20 mouse cellular contexts compared by ENCODE assay signal in genomic region chr19:42690256-42690655, GRCm38 (mm10).
DNase-seq lines count a peak whose midpoint lies in the region; ATAC-seq and TF ChIP-seq lines count a peak whose summit lies in the region.
"Had no signal": no experiment of that assay in that cellular context is flagged by ENCODE, and none has a peak within 500 bp of the region (broad histone marks: within the 10 kb centered on the region; RNA-seq: fewer than 3 reads in every experiment).

No protein-coding gene starts in this region.

- H3K4me3 ChIP-seq in liver, adult 2 months (ENCODE audit: insufficient read depth, low read depth, low read length): no peak overlapping the region
- H3K4me3 ChIP-seq in liver, embryonic 12.5 days: no peak overlapping the region
- no peak overlapping the region for H3K4me3 ChIP-seq in liver, embryonic 15.5 days (replicated peaks)
- H3K4me3 ChIP-seq in liver, postnatal 0 days (ENCODE audit: low read depth, low read length): no peak overlapping the region
- H3K4me3 ChIP-seq: embryonic facial prominence, embryonic 13.5 days; embryonic facial prominence, embryonic 15.5 days; erythroblast, embryonic 14.5 days; forebrain, embryonic 10.5 days; forebrain, embryonic 12.5 days had no signal

- peak overlapping the region; percentile 59 for H3K27ac ChIP-seq in liver, adult 2 months (replicated peaks; ENCODE audit: insufficient read depth, low read depth, low read length)
- H3K27ac ChIP-seq in liver, embryonic 12.5 days: no peak overlapping the region
- peak overlapping the region; percentile 72 for H3K27ac ChIP-seq in liver, embryonic 15.5 days (replicated peaks)
- peak overlapping the region; percentile 90 for H3K27ac ChIP-seq in liver, postnatal 0 days (ENCODE audit: low read depth)
- H3K27ac ChIP-seq: embryonic facial prominence, embryonic 13.5 days; embryonic facial prominence, embryonic 15.5 days; forebrain, embryonic 10.5 days; forebrain, embryonic 12.5 days had no signal

- no peaks in the 10 kb centered on the region for H3K27me3 ChIP-seq in liver, adult 2 months (ENCODE audit: control insufficient read depth, insufficient read depth, low read length)
- H3K27me3 ChIP-seq in liver, embryonic 12.5 days (replicated peaks): no peaks in the 10 kb centered on the region
- no peaks in the 10 kb centered on the region for H3K27me3 ChIP-seq in liver, embryonic 15.5 days
- H3K27me3 ChIP-seq in liver, postnatal 0 days (ENCODE audit: insufficient read depth, low read length): no peaks in the 10 kb centered on the region
- H3K27me3 ChIP-seq: embryonic facial prominence, embryonic 15.5 days had no signal

- TF ChIP-seq EP300 in liver, postnatal 0 days (IDR thresholded peaks at IDR 0.05; ENCODE audit: low read depth): no peak

- peaks cover 5% of the 10 kb centered on the region for H3K4me1 ChIP-seq in liver, adult 2 months (ENCODE audit: control insufficient read depth, insufficient read depth, low read length)
- H3K4me1 ChIP-seq in liver, embryonic 12.5 days: no peaks in the 10 kb centered on the region
- peaks cover 3% of the 10 kb centered on the region; the same call in 1 of the 2 replicates for H3K4me1 ChIP-seq in liver, embryonic 15.5 days (replicated peaks)
- no peaks in the 10 kb centered on the region for H3K4me1 ChIP-seq in liver, postnatal 0 days (ENCODE audit: insufficient read depth)
- H3K4me1 ChIP-seq: embryonic facial prominence, embryonic 15.5 days had no signal

- H3K9ac ChIP-seq in liver, adult 2 months (ENCODE audit: low read depth, low read length): no peak overlapping the region
- no peak overlapping the region for H3K9ac ChIP-seq in liver, embryonic 12.5 days
- no peak overlapping the region for H3K9ac ChIP-seq in liver, embryonic 15.5 days
- H3K9ac ChIP-seq in liver, postnatal 0 days (replicated peaks): no peak overlapping the region
- H3K9ac ChIP-seq: embryonic facial prominence, embryonic 13.5 days; embryonic facial prominence, embryonic 15.5 days; forebrain, embryonic 12.5 days had no signal

- no peak for ATAC-seq in liver, embryonic 12.5 days
- ATAC-seq in liver, embryonic 15.5 days (ENCODE audit: insufficient read depth): no peak
- ATAC-seq in liver, postnatal 0 days: peak; percentile 85
- ATAC-seq: forebrain, embryonic 14.5 days; forebrain, embryonic 16.5 days had no signal

- H3K36me3 ChIP-seq in liver, adult 2 months (ENCODE audit: control insufficient read depth, insufficient read depth, low read length): no peaks in the 10 kb centered on the region
- no peaks in the 10 kb centered on the region for H3K36me3 ChIP-seq in liver, embryonic 12.5 days
- H3K36me3 ChIP-seq in liver, embryonic 15.5 days (replicated peaks): no peaks in the 10 kb centered on the region
- H3K36me3 ChIP-seq in liver, postnatal 0 days (replicated peaks; ENCODE audit: insufficient read depth, low read length): no peaks in the 10 kb centered on the region
- H3K36me3 ChIP-seq: embryonic facial prominence, embryonic 13.5 days; embryonic facial prominence, embryonic 15.5 days; forebrain, embryonic 10.5 days; forebrain, embryonic 12.5 days had no signal

- peak; percentile 78 for DNase-seq in liver, adult 2 months (ENCODE audit: extremely low read depth, low read depth, low spot score)
- DNase-seq in liver: no peak
- DNase-seq in liver, postnatal 0 days: peak; percentile 36
- no peak for DNase-seq in heart, postnatal 4 days
- DNase-seq: adrenal gland, adult 8-10 months; adrenal gland, postnatal 14 days; cerebellum, adult 11 months; cerebellum, adult 18-20 months; cerebellum, adult 8-10 months; cerebellum, adult 9-11 months; embryo, embryonic 11 days had no signal

- no peak for TF ChIP-seq POLR2A in liver, adult 2 months (IDR thresholded peaks at IDR 0.05; ENCODE audit: extremely low read depth, insufficient read depth, low read length)

- no peak overlapping the region for H3K4me2 ChIP-seq in liver, embryonic 12.5 days
- no peak overlapping the region for H3K4me2 ChIP-seq in liver, embryonic 15.5 days
- H3K4me2 ChIP-seq in liver, postnatal 0 days (ENCODE audit: low read depth, low read length): peak overlapping the region; percentile 32; the same call in 1 of the 2 replicates
- H3K4me2 ChIP-seq: embryonic facial prominence, embryonic 13.5 days; embryonic facial prominence, embryonic 15.5 days; forebrain, embryonic 12.5 days had no signal

- no peaks in the 10 kb centered on the region for H3K79me2 ChIP-seq in liver, adult 2 months (ENCODE audit: control insufficient read depth, insufficient read depth, low read length)

- H3K9me3 ChIP-seq in liver, embryonic 12.5 days (replicated peaks): no peaks in the 10 kb centered on the region
- no peaks in the 10 kb centered on the region for H3K9me3 ChIP-seq in liver, embryonic 15.5 days (replicated peaks)
- no peaks in the 10 kb centered on the region for H3K9me3 ChIP-seq in liver, postnatal 0 days (ENCODE audit: low read length)
- H3K9me3 ChIP-seq: embryonic facial prominence, embryonic 13.5 days; embryonic facial prominence, embryonic 15.5 days; forebrain, embryonic 10.5 days; forebrain, embryonic 12.5 days had no signal

- no peak for TF ChIP-seq CTCF in liver, adult 2 months (IDR thresholded peaks at IDR 0.05; ENCODE audit: low read depth, low read length)
- TF ChIP-seq CTCF in liver, postnatal 0 days (IDR thresholded peaks at IDR 0.05; ENCODE audit: low read depth): no peak

- 9% methylated on average over 1 of the region's 1 CpGs for WGBS in liver, adult 2 months
- 76% methylated on average over 1 of the region's 1 CpGs for WGBS in liver, embryonic 12.5 days (ENCODE audit: insufficient replicate concordance)
- WGBS in liver, embryonic 15.5 days (ENCODE audit: insufficient replicate concordance): 82% methylated on average over 1 of the region's 1 CpGs
- 70% methylated on average over 1 of the region's 1 CpGs for WGBS in liver, postnatal 0 days (ENCODE audit: insufficient replicate concordance)

Comparison
In these comparisons a context has a peak if more than half of its experiments do, and no peak if none do; other contexts are left out.
1. DNase-seq: peak in liver, adult 2 months (single experiment) and liver, postnatal 0 days (single experiment); none in liver (single experiment) and heart, postnatal 4 days (single experiment).